16 mouse cellular contexts compared by ENCODE assay signal in the genomic region with DNA sequence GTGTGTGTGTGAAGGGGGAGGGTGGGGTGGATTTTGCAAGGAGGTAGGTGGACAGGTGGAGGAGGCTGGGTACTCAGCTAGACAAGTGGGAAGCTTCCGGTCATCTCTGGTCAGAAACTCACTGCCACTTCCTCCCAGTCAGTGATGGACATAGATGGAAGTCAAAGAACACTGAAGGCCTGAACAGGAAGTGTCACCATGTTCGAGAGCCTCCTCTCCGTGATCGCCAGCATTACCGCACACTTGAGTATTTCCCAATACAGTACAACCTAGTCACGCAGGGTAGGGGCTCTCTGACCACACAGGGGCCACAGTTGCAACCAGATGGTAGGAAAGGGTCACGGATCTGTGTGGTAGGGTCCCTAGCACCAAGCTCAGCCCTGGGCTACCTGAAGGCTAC.
DNase-seq lines count a peak whose midpoint lies in the region; ATAC-seq and TF ChIP-seq lines count a peak whose summit lies in the region.
"Had no signal": no experiment of that assay in that cellular context is flagged by ENCODE, and none has a peak within 500 bp of the region (broad histone marks: within the 10 kb centered on the region; RNA-seq: fewer than 3 reads in every experiment).

No protein-coding gene starts in this region.

- H3K4me1 ChIP-seq in heart, embryonic 15.5 days (replicated peaks), result peaks cover 22% of the 10 kb centered on the region
- peaks cover 27% of the 10 kb centered on the region for H3K4me1 ChIP-seq in lung, embryonic 14.5 days (ENCODE audit: insufficient read depth)
- peaks cover 3% of the 10 kb centered on the region; the same call in 1 of the 2 replicates for H3K4me1 ChIP-seq in lung, adult 2 months (ENCODE audit: control insufficient read depth, insufficient read depth, low read length)
- H3K4me1 ChIP-seq in intestine, embryonic 15.5 days (replicated peaks), result peaks cover 20% of the 10 kb centered on the region

- H3K36me3 ChIP-seq in heart, embryonic 15.5 days, result no peaks in the 10 kb centered on the region
- no peaks in the 10 kb centered on the region for H3K36me3 ChIP-seq in lung, embryonic 14.5 days (ENCODE audit: insufficient read depth)
- H3K36me3 ChIP-seq in intestine, embryonic 15.5 days, result no peaks in the 10 kb centered on the region
- H3K36me3 ChIP-seq: embryonic facial prominence, embryonic 12.5 days; hindbrain, embryonic 12.5 days; limb, embryonic 15.5 days; midbrain, embryonic 13.5 days had no signal

- no peak for TF ChIP-seq POLR2A in lung, adult 2 months (IDR thresholded peaks at IDR 0.05; ENCODE audit: borderline replicate concordance, extremely low read depth, low read depth, low read length)

- no peak overlapping the region for H3K9ac ChIP-seq in heart, embryonic 15.5 days
- no peak overlapping the region for H3K9ac ChIP-seq in lung, embryonic 14.5 days
- H3K9ac ChIP-seq in intestine, embryonic 15.5 days, result no peak overlapping the region
- H3K9ac ChIP-seq: embryonic facial prominence, embryonic 12.5 days; hindbrain, embryonic 12.5 days; limb, embryonic 15.5 days; midbrain, embryonic 13.5 days had no signal

- H3K27me3 ChIP-seq in heart, embryonic 15.5 days, result peaks cover 9% of the 10 kb centered on the region; the same call in 1 of the 2 replicates
- H3K27me3 ChIP-seq in lung, embryonic 14.5 days (ENCODE audit: insufficient read depth, low read length), result no peaks in the 10 kb centered on the region
- no peaks in the 10 kb centered on the region for H3K27me3 ChIP-seq in intestine, embryonic 15.5 days (replicated peaks)
- H3K27me3 ChIP-seq: embryonic facial prominence, embryonic 12.5 days; limb, embryonic 15.5 days had no signal

- H3K4me3 ChIP-seq in heart, embryonic 15.5 days, result no peak overlapping the region
- H3K4me3 ChIP-seq in lung, embryonic 14.5 days (ENCODE audit: low read depth, low read length), result no peak overlapping the region
- no peak overlapping the region for H3K4me3 ChIP-seq in lung, adult 2 months (replicated peaks; ENCODE audit: extremely low read depth, low read depth, low read length)
- H3K4me3 ChIP-seq in intestine, embryonic 15.5 days (replicated peaks), result no peak overlapping the region
- H3K4me3 ChIP-seq: embryonic facial prominence, embryonic 12.5 days; hindbrain, embryonic 12.5 days; layer of hippocampus, adult 2 months; limb, embryonic 15.5 days; midbrain, embryonic 13.5 days; myocyte had no signal

- H3K4me2 ChIP-seq in heart, embryonic 15.5 days, result no peak overlapping the region
- H3K4me2 ChIP-seq in lung, embryonic 14.5 days, result no peak overlapping the region
- no peak overlapping the region for H3K4me2 ChIP-seq in intestine, embryonic 15.5 days (replicated peaks)
- H3K4me2 ChIP-seq: embryonic facial prominence, embryonic 12.5 days; hindbrain, embryonic 12.5 days; limb, embryonic 15.5 days; midbrain, embryonic 13.5 days had no signal

- no peak for DNase-seq in heart, postnatal 10 days
- DNase-seq in lung, embryonic 14.5 days, result no peak
- DNase-seq in lung, adult 2 months, result no peak
- no peak for DNase-seq in urinary bladder, postnatal 14 days (ENCODE audit: low spot score)
- DNase-seq: cerebellum, adult 11 months; thymus, postnatal 4 days had no signal

- 0 out of 2 replicates have a peak overlapping the region, but pooled peaks have one; percentile 46 for H3K27ac ChIP-seq in heart, embryonic 15.5 days
- H3K27ac ChIP-seq in lung, embryonic 14.5 days (ENCODE audit: low read depth), result peak overlapping the region; percentile 87; the same call in 1 of the 2 replicates
- 0 out of 2 replicates have a peak overlapping the region, but pooled peaks have one; percentile 22 for H3K27ac ChIP-seq in intestine, embryonic 15.5 days
- H3K27ac ChIP-seq: hindbrain, embryonic 12.5 days; layer of hippocampus, adult 2 months; midbrain, embryonic 13.5 days had no signal

- 75% methylated on average over 7 of the region's 7 CpGs for WGBS in heart, embryonic 15.5 days
- WGBS in lung, embryonic 14.5 days, result 77% methylated on average over 7 of the region's 7 CpGs
- 62% methylated on average over 7 of the region's 7 CpGs for WGBS in lung, adult 2 months
- WGBS in intestine, embryonic 15.5 days, result 86% methylated on average over 7 of the region's 7 CpGs

- intact Hi-C loops in heart, postnatal 10 days (cut with DNase I), result loop anchor here (2.0 kb wide), 1 partner anchor 69 kb away; a partner anchor contains a TSS

- TF ChIP-seq CTCF in lung, embryonic 14.5 days (IDR thresholded peaks at IDR 0.05; ENCODE audit: low read depth), result no peak
- no peak for TF ChIP-seq CTCF in lung, adult 2 months (IDR thresholded peaks at IDR 0.05; ENCODE audit: insufficient read depth, low read length)

- no peaks in the 10 kb centered on the region for H3K9me3 ChIP-seq in heart, embryonic 15.5 days (replicated peaks)
- H3K9me3 ChIP-seq in lung, embryonic 14.5 days (ENCODE audit: low read depth, low read length), result no peaks in the 10 kb centered on the region
- H3K9me3 ChIP-seq in intestine, embryonic 15.5 days, result no peaks in the 10 kb centered on the region
- H3K9me3 ChIP-seq: embryonic facial prominence, embryonic 12.5 days; hindbrain, embryonic 12.5 days; limb, embryonic 15.5 days; midbrain, embryonic 13.5 days had no signal

- no peak for ATAC-seq in heart, embryonic 15.5 days (replicated peaks; ENCODE audit: insufficient number of reproducible peaks, insufficient read depth, low FRiP score, low read depth)
- no peak; the same call in 1 of the 2 replicates for ATAC-seq in lung, embryonic 14.5 days (ENCODE audit: insufficient read depth)
- no peak for ATAC-seq in intestine, embryonic 15.5 days
- peak; percentile 73 for ATAC-seq in megakaryocyte progenitor cell, adult 5-6 weeks (replicated peaks; ENCODE audit: poor library complexity)
- ATAC-seq: CD4-positive, CD25-positive, alpha-beta regulatory T cell, adult 4 months; midbrain, embryonic 13.5 days had no signal

Comparison
In these comparisons a context has a peak if more than half of its experiments do, and no peak if none do; other contexts are left out.
1. H3K27ac ChIP-seq: peak in every context shown above with its lines; median percentile 87 in lung, embryonic 14.5 days; 46 in heart, embryonic 15.5 days; 22 in intestine, embryonic 15.5 days.